ENCODE assay signal across 17 mouse cellular contexts in genomic region chr12:91645361-91646123, GRCm38 (mm10). TPM values are rescaled to one million over a fixed set of nuclear protein-coding genes. Genes with fewer than 3 reads are reported as not detected.
DNase-seq lines count a peak whose midpoint lies in the region; ATAC-seq and TF ChIP-seq lines count a peak whose summit lies in the region.
"Had no signal": no experiment of that assay in that cellular context is flagged by ENCODE, and none has a peak within 500 bp of the region (broad histone marks: within the 10 kb centered on the region; RNA-seq: fewer than 3 reads in every experiment).

No protein-coding gene starts in this region.

- ATAC-seq in liver, embryonic 11.5 days (replicated peaks; ENCODE audit: low FRiP score) = peak; percentile 35; the same call in 1 of the 2 replicates
- ATAC-seq in liver, postnatal 0 days = no peak
- ATAC-seq in intestine, postnatal 0 days = peak; percentile 36; the same call in 1 of the 2 replicates
- no peak for ATAC-seq in erythroblast, adult 5-6 weeks (replicated peaks; ENCODE audit: low FRiP score, poor library complexity, severe bottlenecking)
- ATAC-seq: CD4-positive, CD25-positive, alpha-beta regulatory T cell, adult 4 months; midbrain, embryonic 13.5 days; Patski had no signal

- no peak overlapping the region for H3K4me2 ChIP-seq in liver, embryonic 11.5 days
- H3K4me2 ChIP-seq in liver, postnatal 0 days (ENCODE audit: low read depth, low read length) = no peak overlapping the region
- H3K4me2 ChIP-seq in intestine, postnatal 0 days (replicated peaks; ENCODE audit: low read depth) = no peak overlapping the region
- H3K4me2 ChIP-seq: hindbrain, embryonic 15.5 days; lung, embryonic 14.5 days; midbrain, embryonic 13.5 days; neural tube, embryonic 12.5 days had no signal

- H3K9ac ChIP-seq in liver, embryonic 11.5 days (ENCODE audit: low read depth, low read length) = no peak overlapping the region
- no peak overlapping the region for H3K9ac ChIP-seq in liver, postnatal 0 days (replicated peaks)
- H3K9ac ChIP-seq in intestine, postnatal 0 days (ENCODE audit: low read depth, low read length) = no peak overlapping the region
- H3K9ac ChIP-seq: hindbrain, embryonic 15.5 days; lung, embryonic 14.5 days; midbrain, embryonic 13.5 days; neural tube, embryonic 12.5 days had no signal

- no peak overlapping the region for H3K4me3 ChIP-seq in liver, embryonic 11.5 days (ENCODE audit: low read depth, low read length)
- H3K4me3 ChIP-seq in liver, postnatal 0 days (ENCODE audit: low read depth, low read length) = no peak overlapping the region
- H3K4me3 ChIP-seq in intestine, postnatal 0 days (ENCODE audit: low read depth, low read length) = no peak overlapping the region
- H3K4me3 ChIP-seq: hindbrain, embryonic 15.5 days; midbrain, embryonic 13.5 days; neural tube, embryonic 12.5 days had no signal

- no peak for TF ChIP-seq EP300 in liver, postnatal 0 days (IDR thresholded peaks at IDR 0.05; ENCODE audit: low read depth)

- H3K4me1 ChIP-seq in liver, embryonic 11.5 days (replicated peaks; ENCODE audit: control insufficient read depth, insufficient read depth, low read length) = peaks cover 3% of the 10 kb centered on the region; the same call in 1 of the 2 replicates
- H3K4me1 ChIP-seq in liver, postnatal 0 days (ENCODE audit: insufficient read depth) = no peaks in the 10 kb centered on the region
- H3K4me1 ChIP-seq in intestine, postnatal 0 days (replicated peaks; ENCODE audit: control insufficient read depth, insufficient read depth, low read length) = no peaks in the 10 kb centered on the region

- H3K27me3 ChIP-seq in liver, embryonic 11.5 days (replicated peaks; ENCODE audit: control insufficient read depth, insufficient read depth, low read length) = no peaks in the 10 kb centered on the region
- H3K27me3 ChIP-seq in liver, postnatal 0 days (ENCODE audit: insufficient read depth, low read length) = no peaks in the 10 kb centered on the region
- no peaks in the 10 kb centered on the region for H3K27me3 ChIP-seq in intestine, postnatal 0 days (replicated peaks; ENCODE audit: control insufficient read depth, insufficient read depth, low read length)
- H3K27me3 ChIP-seq: hindbrain, embryonic 15.5 days; midbrain, embryonic 13.5 days; neural tube, embryonic 12.5 days; Patski had no signal

- H3K9me3 ChIP-seq in liver, embryonic 11.5 days (ENCODE audit: control insufficient read depth, low read length) = no peaks in the 10 kb centered on the region
- H3K9me3 ChIP-seq in liver, postnatal 0 days (ENCODE audit: low read length) = no peaks in the 10 kb centered on the region
- H3K9me3 ChIP-seq in intestine, postnatal 0 days (ENCODE audit: control insufficient read depth) = no peaks in the 10 kb centered on the region
- H3K9me3 ChIP-seq: hindbrain, embryonic 15.5 days; midbrain, embryonic 13.5 days; neural tube, embryonic 12.5 days had no signal

- 74% methylated on average over 6 of the region's 6 CpGs for WGBS in liver, embryonic 11.5 days
- WGBS in liver, postnatal 0 days (ENCODE audit: insufficient replicate concordance) = 61% methylated on average over 6 of the region's 6 CpGs
- WGBS in intestine, postnatal 0 days = 55% methylated on average over 6 of the region's 6 CpGs

- DNase-seq in liver, embryonic 11.5 days (ENCODE audit: low spot score) = no peak
- DNase-seq in liver, postnatal 0 days = no peak
- DNase-seq in MN1 (ENCODE audit: low spot score) = peak; percentile 16
- peak; percentile 61 for DNase-seq in fat pad, adult 2 months (ENCODE audit: extremely low read depth, low read depth, low spot score)
- no peak for DNase-seq in frontal cortex, postnatal 10 days (ENCODE audit: low spot score in 2 of 2)
- DNase-seq in kidney, postnatal 36 days = no peak
- DNase-seq: cerebellum, adult 9-10 months; gastrocnemius, postnatal 25 days; lung, embryonic 14.5 days had no signal

- no peak overlapping the region for H3K27ac ChIP-seq in liver, embryonic 11.5 days (ENCODE audit: low read depth, low read length)
- H3K27ac ChIP-seq in liver, postnatal 0 days (ENCODE audit: low read depth) = no peak overlapping the region
- no peak overlapping the region for H3K27ac ChIP-seq in intestine, postnatal 0 days (ENCODE audit: low read depth, low read length)
- H3K27ac ChIP-seq: hindbrain, embryonic 15.5 days; kidney, postnatal 0 days; midbrain, embryonic 13.5 days; neural tube, embryonic 12.5 days had no signal

- peaks cover 5% of the 10 kb centered on the region; the same call in 1 of the 2 replicates for H3K36me3 ChIP-seq in liver, embryonic 11.5 days (ENCODE audit: control insufficient read depth, insufficient read depth, low read length)
- H3K36me3 ChIP-seq in liver, postnatal 0 days (replicated peaks; ENCODE audit: insufficient read depth, low read length) = no peaks in the 10 kb centered on the region; the same call in 1 of the 2 replicates
- peaks cover 12% of the 10 kb centered on the region for H3K36me3 ChIP-seq in intestine, postnatal 0 days (ENCODE audit: control insufficient read depth, insufficient read depth)

- no peak for TF ChIP-seq CTCF in liver, postnatal 0 days (IDR thresholded peaks at IDR 0.05; ENCODE audit: low read depth)
- TF ChIP-seq CTCF in intestine, postnatal 0 days (IDR thresholded peaks at IDR 0.05; ENCODE audit: low read depth) = no peak

RNA-seq across cellular contexts. Expression of gene Gtf2a1, which starts 55.3 kb away (rescaled TPM):
- polyA plus RNA-seq in liver, embryonic 11.5 days (2014; fragmentation: Nextera tagmentation; extraction: Ambion mirVana) = 28.9 and 32.2 TPM in 2 replicates
- polyA plus RNA-seq in liver, postnatal 0 days (2015; fragmentation: Nextera tagmentation; extraction: Ambion mirVana) = 11.4 and 13.4 TPM in 2 replicates
- 15.3 and 18.8 TPM in 2 replicates for polyA plus RNA-seq in intestine, postnatal 0 days (2015; fragmentation: Nextera tagmentation; extraction: Ambion mirVana)
- total RNA-seq in erythroblast, adult 5-6 weeks (2015; ENCODE audit: low replicate concordance) = 18.0 and 23.2 TPM in 2 replicates
- 22.9 and 23.3 TPM in 2 replicates for total RNA-seq in erythroblast, adult 5-6 weeks (2017; ENCODE audit: low replicate concordance)

Comparison
In these comparisons a context has a peak if more than half of its experiments do, and no peak if none do; other contexts are left out.
1. ATAC-seq: peak in liver, embryonic 11.5 days (single experiment) and intestine, postnatal 0 days (single experiment); none in liver, postnatal 0 days (single experiment) and erythroblast, adult 5-6 weeks (single experiment).
2. DNase-seq: peak in MN1 (single experiment) and fat pad, adult 2 months (single experiment); none in liver, embryonic 11.5 days (single experiment), liver, postnatal 0 days (single experiment), frontal cortex, postnatal 10 days (0 of 2) and kidney, postnatal 36 days (0 of 2).